Mouse (Mus musculus) forebrain, embryonic 16.5 days (tissue): Measurements from ENCODE around the gene Atg4a-ps. TPM values are rescaled to one million over a fixed set of nuclear protein-coding genes. Genes with fewer than 3 reads are reported as not detected.
A peak's percentile ranks its signal among the peaks of the same experiment; 100 is the strongest.
"Not testable (repeated sequence)": the region's sequence is repeated elsewhere in the genome, so short reads cannot be mapped to it uniquely, and the experiment has no call there.

ENCODE experiments used
- ATAC-seq: fragments of 200-750 bp; cut with Nextera tagmentation; 2 replicates; pipeline ENCODE4 v1.8.0; 2017; ENCODE audit warnings: mild to moderate bottlenecking, moderate library complexity
- H3K27ac ChIP-seq: fragments of 300-500 bp; sonication (generic); 2 replicates; pipeline ENCODE4 v1.5.1; 2014; ENCODE audit warnings: low read length, control low read depth
- H3K27me3 ChIP-seq: fragments of 300-500 bp; sonication (generic); replicated peaks from 2 replicates; pipeline ENCODE4 v1.6.1; 2014; ENCODE audit warnings: low read length; ENCODE audit not compliant: control insufficient read depth, insufficient read depth
- H3K36me3 ChIP-seq: fragments of 300-500 bp; sonication (generic); 2 replicates; pipeline ENCODE4 v1.6.1; 2014; ENCODE audit not compliant: control insufficient read depth, insufficient read depth
- H3K4me1 ChIP-seq: fragments of 300-500 bp; sonication (generic); replicated peaks from 2 replicates; pipeline ENCODE4 v1.6.1; 2014; ENCODE audit warnings: low read length; ENCODE audit not compliant: control insufficient read depth, insufficient read depth
- H3K4me2 ChIP-seq: fragments of 300-500 bp; sonication (generic); 2 replicates; pipeline ENCODE4 v1.6.1; 2014; ENCODE audit warnings: mild to moderate bottlenecking, low read length, control low read depth
- H3K4me3 ChIP-seq: fragments of 300-500 bp; sonication (generic); replicated peaks from 2 replicates; pipeline ENCODE4 v1.5.1; 2014; ENCODE audit warnings: mild to moderate bottlenecking, low read length, control low read depth
- H3K9ac ChIP-seq: fragments of 300-500 bp; sonication (generic); replicated peaks from 2 replicates; pipeline ENCODE4 v1.6.1; 2014; ENCODE audit warnings: low read depth, low read length, control low read depth
- H3K9me3 ChIP-seq: fragments of 300-500 bp; sonication (generic); 2 replicates; pipeline ENCODE4 v1.6.1; 2016; ENCODE audit warnings: low read length; ENCODE audit not compliant: control insufficient read depth
- WGBS: fragments of 180-500 bp; shearing (Covaris S2); extraction: QIAGEN DNeasy Blood & Tissue Kit; methylation state at CpG from one replicate; pipeline ENCODE4 v1.1.7; 2014; 5-methylcytosine and 5-hydroxymethylcytosine counted together
- polyA plus RNA-seq: library from polyadenylated mRNA; unstranded; fragments of >200 nt; fragmentation: Nextera tagmentation; extraction: Ambion mirVana; gene quantifications from 2 replicates; pipeline ENCODE4 v1.2.1, GENCODE M21; 2015

Gene Atg4a-ps
- 0.16 and 0.17 TPM in 2 replicates for polyA plus RNA-seq

GRCm38 (mm10) chr3:103645968-103646367, at the start of gene Atg4a-ps:
Gene Atg4a-ps (minus strand): TSS chr3:103646068.
- ATAC-seq, H3K9me3 ChIP-seq, H3K36me3 ChIP-seq, H3K4me3 ChIP-seq, H3K4me1 ChIP-seq, H3K27ac ChIP-seq, H3K9ac ChIP-seq, H3K4me2 ChIP-seq, H3K27me3 ChIP-seq: not testable (repeated sequence)
- WGBS = 78% methylated on average over 2 of the region's 2 CpGs

- ATAC-seq = no peak
- no peak overlapping the region for H3K27ac ChIP-seq
- H3K4me3 ChIP-seq = no peak overlapping the region
- no peak overlapping the region for H3K9ac ChIP-seq
- no peaks in the 10 kb centered on the region for H3K4me1 ChIP-seq
- WGBS = 48% methylated on average over 3 of the region's 3 CpGs
- H3K4me2 ChIP-seq = no peak overlapping the region
- H3K9me3 ChIP-seq = no peaks in the 10 kb centered on the region
- H3K27me3 ChIP-seq = no peaks in the 10 kb centered on the region
- H3K36me3 ChIP-seq = no peaks in the 10 kb centered on the region
These were observed 49.7 kb upstream of the Atg4a-ps start for GRCm38 (mm10) chr3:103695556-103695955.

GRCm38 (mm10) chr3:103690506-103690905, 44.6 kb upstream of the Atg4a-ps start:
- Histone ChIP-seq H3K9ac (no peak overlapping the region), H3K27me3 (no peaks in the 10 kb centered on the region), H3K27ac (no peak overlapping the region), H3K4me1 (no peaks in the 10 kb centered on the region), H3K36me3 (no peaks in the 10 kb centered on the region), H3K4me2 (no peak overlapping the region), H3K9me3 (no peaks in the 10 kb centered on the region), H3K4me3 (no peak overlapping the region)
- ATAC-seq = no peak
- 72% methylated on average over 3 of the region's 3 CpGs for WGBS

DNA sequence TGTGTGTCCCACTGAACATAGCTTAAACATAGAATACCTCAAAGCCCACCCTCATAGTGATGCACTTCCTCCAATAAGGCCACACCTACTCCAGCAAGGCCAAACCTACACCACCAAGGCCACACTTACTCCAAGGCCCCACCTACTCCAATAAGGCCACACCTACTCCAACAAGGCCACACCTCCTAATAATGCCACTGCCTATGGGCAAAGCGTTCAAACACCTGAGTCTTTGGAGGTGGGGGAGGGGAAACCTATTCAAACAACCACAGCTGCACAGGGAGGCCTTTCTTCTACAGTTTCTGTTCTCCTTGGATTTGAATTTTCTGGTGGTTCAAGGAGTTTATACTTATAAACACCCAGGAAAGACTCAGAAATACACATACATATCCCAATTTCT, 43.2 kb upstream of the Atg4a-ps start:
- Histone ChIP-seq H3K4me1 (no peaks in the 10 kb centered on the region), H3K4me3 (no peak overlapping the region), H3K9me3 (no peaks in the 10 kb centered on the region), H3K4me2 (no peak overlapping the region), H3K36me3 (no peaks in the 10 kb centered on the region), H3K27me3 (no peaks in the 10 kb centered on the region), H3K9ac (no peak overlapping the region), H3K27ac (no peak overlapping the region)
- 90% methylated on average over 1 of the region's 1 CpGs for WGBS
- ATAC-seq = no peak

DNA sequence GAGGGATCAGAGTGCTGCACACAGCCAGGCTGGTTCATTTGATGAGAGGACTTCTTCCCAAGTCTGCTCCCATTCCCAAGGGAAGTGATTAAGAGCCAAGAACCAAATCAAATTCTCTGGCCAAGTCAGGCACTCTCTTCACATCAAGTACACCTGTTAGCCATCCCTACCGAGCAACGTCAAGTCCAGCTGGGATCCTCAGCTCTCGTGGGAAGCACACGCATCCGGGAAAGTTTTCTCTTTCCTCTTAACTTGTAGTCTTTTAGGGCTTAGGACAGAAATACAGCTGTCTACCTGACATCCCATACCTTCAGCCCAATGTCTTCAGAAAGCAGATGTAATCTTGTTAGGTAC, 38.1 kb upstream of the Atg4a-ps start:
- Histone ChIP-seq H3K4me3 (no peak overlapping the region), H3K4me2 (no peak overlapping the region), H3K27ac (no peak overlapping the region), H3K9ac (no peak overlapping the region), H3K27me3 (no peaks in the 10 kb centered on the region), H3K36me3 (no peaks in the 10 kb centered on the region), H3K4me1 (peaks cover 7% of the 10 kb centered on the region; the same call in 1 of the 2 replicates), H3K9me3 (no peaks in the 10 kb centered on the region)
- ATAC-seq = no peak
- WGBS = 43% methylated on average over 5 of the region's 5 CpGs

DNA sequence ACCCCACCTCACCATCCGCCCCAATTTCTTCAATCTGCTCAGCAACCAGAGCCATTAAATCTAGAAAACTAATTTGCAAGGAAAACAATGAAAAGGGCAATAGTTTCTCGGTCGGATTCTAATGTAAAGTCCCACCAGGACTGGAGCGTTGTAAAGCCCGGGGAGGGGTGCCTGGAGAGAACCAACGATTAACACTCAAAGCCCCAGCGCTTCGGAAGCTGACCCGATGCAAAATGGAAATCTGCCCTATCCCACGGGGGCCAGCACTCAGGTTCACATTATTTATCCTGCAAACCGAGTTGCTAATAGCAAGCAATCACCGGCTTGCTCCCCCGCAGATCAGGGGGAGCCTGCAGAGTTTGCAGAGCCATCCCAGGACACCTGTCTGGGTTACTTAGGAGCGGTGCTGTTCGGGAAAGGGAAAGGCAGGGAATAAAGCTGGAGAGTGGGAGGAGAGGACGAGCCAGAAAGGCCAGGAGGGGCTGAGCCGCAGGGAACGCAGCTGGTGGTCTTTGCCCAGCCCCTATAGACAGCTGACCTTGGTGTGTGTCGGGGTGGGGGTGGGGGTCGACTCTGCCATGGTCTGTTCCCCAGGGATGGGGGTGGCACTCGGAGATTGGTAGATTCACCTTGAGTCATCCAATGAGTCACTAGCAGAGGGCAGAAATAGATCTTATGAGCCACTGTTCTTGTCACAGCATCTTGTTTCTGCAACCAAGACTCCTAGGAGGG, 37.5 kb upstream of the Atg4a-ps start:
- no peaks in the 10 kb centered on the region for H3K36me3 ChIP-seq
- no peak overlapping the region for H3K27ac ChIP-seq
- WGBS = 4% methylated on average over 21 of the region's 21 CpGs
- H3K4me1 ChIP-seq = peaks cover 7% of the 10 kb centered on the region; the same call in 1 of the 2 replicates
- H3K9me3 ChIP-seq = no peaks in the 10 kb centered on the region
- peak overlapping the region; percentile 38 for H3K4me2 ChIP-seq
- no peak overlapping the region for H3K9ac ChIP-seq
- no peak overlapping the region for H3K4me3 ChIP-seq
- H3K27me3 ChIP-seq = no peaks in the 10 kb centered on the region
- 0 out of 2 replicates have a peak, but pooled peaks have one; percentile 18 for ATAC-seq

- Histone ChIP-seq H3K27ac (no peak overlapping the region), H3K36me3 (no peaks in the 10 kb centered on the region), H3K27me3 (no peaks in the 10 kb centered on the region), H3K4me3 (no peak overlapping the region), H3K4me1 (peaks cover 7% of the 10 kb centered on the region; the same call in 1 of the 2 replicates), H3K9ac (no peak overlapping the region), H3K4me2 (no peak overlapping the region), H3K9me3 (no peaks in the 10 kb centered on the region)
- ATAC-seq = no peak
- 55% methylated on average over 4 of the region's 4 CpGs for WGBS
These were observed 36.6 kb upstream of the Atg4a-ps start for GRCm38 (mm10) chr3:103682473-103682872.

DNA sequence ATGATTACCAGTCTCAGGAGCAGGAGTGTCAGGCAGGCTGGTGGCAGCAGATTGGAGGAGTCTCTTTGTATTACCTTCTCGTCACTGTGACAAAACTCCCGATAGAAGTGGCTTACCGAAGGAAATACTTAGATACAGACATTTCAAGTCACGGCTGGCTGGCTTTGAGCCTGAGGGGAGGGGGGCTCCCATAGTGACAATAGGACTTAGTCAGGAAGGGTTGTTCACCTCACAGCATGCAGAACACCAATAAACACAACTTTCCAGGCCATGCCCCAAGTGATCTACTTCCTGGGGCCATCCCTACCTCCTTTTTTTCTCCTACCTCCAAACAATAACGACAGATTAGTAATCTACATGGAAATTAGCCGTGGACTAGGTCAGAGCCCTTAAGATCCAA, 32.9 kb upstream of the Atg4a-ps start:
- Histone ChIP-seq H3K4me1 (peaks cover 7% of the 10 kb centered on the region; the same call in 1 of the 2 replicates), H3K4me2 (no peak overlapping the region), H3K27ac (no peak overlapping the region), H3K9ac (no peak overlapping the region), H3K9me3 (no peaks in the 10 kb centered on the region), H3K27me3 (no peaks in the 10 kb centered on the region), H3K4me3 (no peak overlapping the region), H3K36me3 (no peaks in the 10 kb centered on the region)
- ATAC-seq = no peak
- 8% methylated on average over 6 of the region's 6 CpGs for WGBS

- no peak overlapping the region for H3K27ac ChIP-seq
- 45% methylated on average over 7 of the region's 7 CpGs for WGBS
- H3K9ac ChIP-seq = no peak overlapping the region
- H3K4me1 ChIP-seq = no peaks in the 10 kb centered on the region
- H3K4me2 ChIP-seq = no peak overlapping the region
- H3K36me3 ChIP-seq = no peaks in the 10 kb centered on the region
- no peak overlapping the region for H3K4me3 ChIP-seq
- H3K9me3 ChIP-seq = no peaks in the 10 kb centered on the region
- no peak for ATAC-seq
- H3K27me3 ChIP-seq = no peaks in the 10 kb centered on the region
These were observed 26.8 kb upstream of the Atg4a-ps start for GRCm38 (mm10) chr3:103672716-103673115.

- no peak overlapping the region for H3K4me3 ChIP-seq
- WGBS = 76% methylated on average over 4 of the region's 4 CpGs
- no peak overlapping the region for H3K9ac ChIP-seq
- ATAC-seq = no peak
- H3K9me3 ChIP-seq = no peaks in the 10 kb centered on the region
- H3K27me3 ChIP-seq = no peaks in the 10 kb centered on the region
- no peaks in the 10 kb centered on the region for H3K4me1 ChIP-seq
- no peaks in the 10 kb centered on the region for H3K36me3 ChIP-seq
- no peak overlapping the region for H3K4me2 ChIP-seq
- no peak overlapping the region for H3K27ac ChIP-seq
These were observed 26.2 kb upstream of the Atg4a-ps start for GRCm38 (mm10) chr3:103672113-103672512.
